Mouse (Mus musculus) kidney, embryonic 15.5 days (tissue): ENCODE measurements at regions not wholly inside any gene's neighbourhood (a gene's known extent, or its start where the extent isn't known, plus 50 kb on each side); places are given as distances from the start of the nearest gene placed in this dataset.

Experiments
- ATAC-seq: fragments of 200-750 bp; cut with Nextera tagmentation; replicated peaks from 2 replicates; pipeline ENCODE4 v1.8.0; 2017; ENCODE audit warnings: moderate TSS enrichment; ENCODE audit not compliant: low FRiP score
- H3K27ac ChIP-seq: fragments of 300-500 bp; sonication (generic); 2 replicates; pipeline ENCODE4 v1.5.1; 2015; ENCODE audit warnings: mild to moderate bottlenecking, inconsistent platforms
- H3K27me3 ChIP-seq: fragments of 300-500 bp; sonication (generic); 2 replicates; pipeline ENCODE4 v1.6.1; 2015; ENCODE audit warnings: inconsistent platforms
- H3K36me3 ChIP-seq: fragments of 300-500 bp; sonication (generic); 2 replicates; pipeline ENCODE4 v1.6.1; 2015; ENCODE audit warnings: inconsistent platforms
- H3K4me1 ChIP-seq: fragments of 300-500 bp; sonication (generic); 2 replicates; pipeline ENCODE4 v1.6.1; 2015; ENCODE audit warnings: inconsistent platforms
- H3K4me2 ChIP-seq: fragments of 300-500 bp; sonication (generic); 2 replicates; pipeline ENCODE4 v1.6.1; 2015; ENCODE audit warnings: moderate library complexity, mild to moderate bottlenecking, inconsistent platforms
- H3K4me3 ChIP-seq: fragments of 300-500 bp; sonication (generic); replicated peaks from 2 replicates; pipeline ENCODE4 v1.5.1; 2015; ENCODE audit warnings: mild to moderate bottlenecking, inconsistent platforms
- H3K9ac ChIP-seq: fragments of 300-500 bp; sonication (generic); 2 replicates; pipeline ENCODE4 v1.6.1; 2015; ENCODE audit warnings: mild to moderate bottlenecking, inconsistent platforms
- H3K9me3 ChIP-seq: fragments of 300-500 bp; sonication (generic); replicated peaks from 2 replicates; pipeline ENCODE4 v1.6.1; 2016; ENCODE audit warnings: inconsistent platforms
- WGBS: fragments of 180-500 bp; shearing (Covaris S2); methylation state at CpG from one replicate; pipeline ENCODE4 v1.1.7; 2015; ENCODE audit warnings: mixed read lengths; 5-methylcytosine and 5-hydroxymethylcytosine counted together

GRCm38 (mm10) chr3:80396240-80396639, 406.4 kb downstream of the Gria2 start:
- no peak for ATAC-seq
- H3K36me3 ChIP-seq = no peaks in the 10 kb centered on the region
- no peak overlapping the region for H3K4me2 ChIP-seq
- H3K4me1 ChIP-seq = no peaks in the 10 kb centered on the region
- 77% methylated on average over 4 of the region's 4 CpGs for WGBS
- H3K4me3 ChIP-seq = no peak overlapping the region
- no peaks in the 10 kb centered on the region for H3K9me3 ChIP-seq
- no peak overlapping the region for H3K9ac ChIP-seq
- no peak overlapping the region for H3K27ac ChIP-seq
- H3K27me3 ChIP-seq = no peaks in the 10 kb centered on the region

GRCm38 (mm10) chr3:80420453-80420852, 382.2 kb downstream of the Gria2 start:
- Histone ChIP-seq H3K27me3 (no peaks in the 10 kb centered on the region), H3K4me3 (no peak overlapping the region), H3K36me3 (no peaks in the 10 kb centered on the region), H3K4me1 (no peaks in the 10 kb centered on the region), H3K4me2 (no peak overlapping the region), H3K27ac (no peak overlapping the region), H3K9me3 (no peaks in the 10 kb centered on the region), H3K9ac (no peak overlapping the region)
- ATAC-seq = no peak
- WGBS = 80% methylated on average over 3 of the region's 3 CpGs

- H3K27ac ChIP-seq = no peak overlapping the region
- H3K9me3 ChIP-seq = no peaks in the 10 kb centered on the region
- H3K4me1 ChIP-seq = no peaks in the 10 kb centered on the region
- H3K9ac ChIP-seq = no peak overlapping the region
- no peak overlapping the region for H3K4me3 ChIP-seq
- ATAC-seq = no peak
- H3K36me3 ChIP-seq = no peaks in the 10 kb centered on the region
- no peaks in the 10 kb centered on the region for H3K27me3 ChIP-seq
- 94% methylated on average over 3 of the region's 3 CpGs for WGBS
- no peak overlapping the region for H3K4me2 ChIP-seq
Measured at GRCm38 (mm10) chr3:80421461-80421860, 381.2 kb downstream of the Gria2 start.

GRCm38 (mm10) chr3:80422106-80422505, 380.5 kb downstream of the Gria2 start:
- Histone ChIP-seq H3K9ac (no peak overlapping the region), H3K4me3 (no peak overlapping the region), H3K4me1 (no peaks in the 10 kb centered on the region), H3K9me3 (no peaks in the 10 kb centered on the region), H3K4me2 (no peak overlapping the region), H3K27ac (no peak overlapping the region), H3K36me3 (no peaks in the 10 kb centered on the region), H3K27me3 (no peaks in the 10 kb centered on the region)
- no peak for ATAC-seq
- WGBS = 75% methylated on average over 3 of the region's 3 CpGs

- H3K9me3 ChIP-seq = no peaks in the 10 kb centered on the region
- H3K36me3 ChIP-seq = no peaks in the 10 kb centered on the region
- no peaks in the 10 kb centered on the region for H3K4me1 ChIP-seq
- no peak overlapping the region for H3K9ac ChIP-seq
- ATAC-seq = no peak
- H3K4me3 ChIP-seq = no peak overlapping the region
- WGBS = 65% methylated on average over 4 of the region's 4 CpGs
- no peaks in the 10 kb centered on the region for H3K27me3 ChIP-seq
- no peak overlapping the region for H3K4me2 ChIP-seq
- no peak overlapping the region for H3K27ac ChIP-seq
Measured at GRCm38 (mm10) chr3:80422646-80423045, 380.0 kb downstream of the Gria2 start.
